Mouse (Mus musculus): ENCODE measurements at regions not wholly inside any gene's neighbourhood (a gene's known extent, or its start where the extent isn't known, plus 50 kb on each side); places are given as distances from the start of the nearest gene placed in this dataset.

- no peak for TF ChIP-seq CTCF (IDR thresholded peaks at IDR 0.05; ENCODE audit: low read depth)
- no peak for TF ChIP-seq EP300 (IDR thresholded peaks at IDR 0.05; ENCODE audit: low read depth)
These were observed 264.6 kb downstream of the Gm19410 start for GRCm38 (mm10) chr8:36030237-36030636.

Data from liver, postnatal 0 days (tissue).